Mouse (Mus musculus) MEL (cell line): ENCODE results near the gene Usp3. TPM values are rescaled to one million over a fixed set of nuclear protein-coding genes. Genes with fewer than 3 reads are reported as not detected.
A peak's percentile ranks its signal among the peaks of the same experiment; 100 is the strongest.

Experiments
- DNase-seq: peaks from one replicate; pipeline ENCODE4 v3.0.0; 2011; ENCODE audit warnings: low read depth, low spot score
- H3K27ac ChIP-seq: 2 replicates; pipeline ENCODE4 v1.5.1; 2012; ENCODE audit warnings: low read depth, mild to moderate bottlenecking, control low read depth, low read length, moderate library complexity; ENCODE audit not compliant: control insufficient read depth
- H3K27me3 ChIP-seq, 2 experiments: fragments of 150-350 bp in 1 of 2; sonication (generic) in 1 of 2; 2 replicates each; pipeline ENCODE4 v1.6.1; 2012; ENCODE audit warnings: low read length in 2 of 2, mild to moderate bottlenecking in 2 of 2, improper control_type of control experiment in 1 of 2, moderate library complexity in 1 of 2; ENCODE audit not compliant: insufficient read depth in 2 of 2, control insufficient read depth in 1 of 2
- H3K36me3 ChIP-seq, 2 experiments: 2 replicates each; pipeline ENCODE4 v1.6.1; 2012 to 2014; ENCODE audit warnings: low read length in 2 of 2, improper control_type of control experiment in 1 of 2, inconsistent platforms in 1 of 2, mild to moderate bottlenecking in 1 of 2; ENCODE audit not compliant: insufficient read depth in 2 of 2, control insufficient read depth in 1 of 2
- H3K4me1 ChIP-seq, 2 experiments: fragments of 150-350 bp in 1 of 2; sonication (generic) in 1 of 2; 2 replicates each; pipeline ENCODE4 v1.6.1; 2012; ENCODE audit warnings: low read length in 2 of 2, improper control_type of control experiment in 1 of 2, mild to moderate bottlenecking in 1 of 2; ENCODE audit not compliant: insufficient read depth in 2 of 2, control insufficient read depth in 1 of 2
- H3K4me3 ChIP-seq, 2 experiments: fragments of 150-350 bp in 1 of 2; sonication (generic) in 1 of 2; 2 replicates each; pipeline ENCODE4 v1.5.1; 2012; ENCODE audit warnings: low read depth in 2 of 2, low read length in 2 of 2, mild to moderate bottlenecking in 2 of 2, moderate library complexity in 2 of 2, control low read depth in 1 of 2, improper control_type of control experiment in 1 of 2; ENCODE audit not compliant: control insufficient read depth in 1 of 2, insufficient read depth in 1 of 2
- H3K79me2 ChIP-seq: 2 replicates; pipeline ENCODE4 v1.6.1; 2012; ENCODE audit warnings: mild to moderate bottlenecking, low read length, moderate library complexity; ENCODE audit not compliant: control insufficient read depth, poor library complexity, insufficient read depth
- H3K9ac ChIP-seq: 2 replicates; pipeline ENCODE4 v1.6.1; 2012; ENCODE audit warnings: low read depth, mild to moderate bottlenecking, control low read depth, low read length, moderate library complexity; ENCODE audit not compliant: control insufficient read depth, poor library complexity, severe bottlenecking
- H3K9me3 ChIP-seq: fragments of 150-350 bp; sonication (generic); replicated peaks from 2 replicates; pipeline ENCODE4 v1.6.1; 2012; ENCODE audit warnings: mild to moderate bottlenecking, low read length, improper control_type of control experiment, moderate library complexity; ENCODE audit not compliant: insufficient read depth
- CHD1 ChIP-seq: IDR thresholded peaks from 2 replicates; pipeline ENCODE4 v1.6.1; 2012; ENCODE audit warnings: low read depth, mild to moderate bottlenecking, inconsistent platforms, low read length, improper control_type of control experiment
- CHD2 ChIP-seq: IDR thresholded peaks from 2 replicates; pipeline ENCODE4 v1.6.1; 2011; ENCODE audit warnings: low read length, improper control_type of control experiment
- E2F4 ChIP-seq: IDR thresholded peaks from 2 replicates; pipeline ENCODE4 v1.6.1; 2011; ENCODE audit warnings: low read depth, low read length, improper control_type of control experiment, borderline replicate concordance
- ELF1 ChIP-seq: IDR thresholded peaks from 2 replicates; pipeline ENCODE4 v1.6.1; 2014; ENCODE audit warnings: low read depth, mild to moderate bottlenecking, inconsistent platforms, low read length, improper control_type of control experiment, moderate library complexity
- ETS1 ChIP-seq: IDR thresholded peaks from 2 replicates; pipeline ENCODE4 v1.6.1; 2012; ENCODE audit warnings: low read depth, mild to moderate bottlenecking, inconsistent platforms, low read length, improper control_type of control experiment, moderate library complexity
- GABPA ChIP-seq: IDR thresholded peaks from 2 replicates; pipeline ENCODE4 v1.6.1; 2012; ENCODE audit warnings: low read depth, mild to moderate bottlenecking, inconsistent platforms, low read length, improper control_type of control experiment, moderate library complexity
- GATA1 ChIP-seq: IDR thresholded peaks from 2 replicates; pipeline ENCODE4 v1.6.1; 2011; ENCODE audit warnings: low read depth, low read length, improper control_type of control experiment
- HCFC1 ChIP-seq: IDR thresholded peaks from 2 replicates; pipeline ENCODE4 v1.6.1; 2012; ENCODE audit warnings: low read depth, mild to moderate bottlenecking, inconsistent platforms, low read length, improper control_type of control experiment, moderate library complexity
- JUND ChIP-seq: IDR thresholded peaks from 2 replicates; pipeline ENCODE4 v1.6.1; 2011; ENCODE audit warnings: low read depth, mild to moderate bottlenecking, improper control_type of control experiment, low read length
- MAX ChIP-seq: IDR thresholded peaks from 2 replicates; pipeline ENCODE4 v1.6.1; 2011; ENCODE audit warnings: low read length, improper control_type of control experiment
- MAZ ChIP-seq: IDR thresholded peaks from 2 replicates; pipeline ENCODE4 v1.6.1; 2012; ENCODE audit warnings: low read depth, mild to moderate bottlenecking, inconsistent platforms, low read length, improper control_type of control experiment
- MEF2A ChIP-seq: IDR thresholded peaks from 2 replicates; pipeline ENCODE4 v1.6.1; 2014; ENCODE audit warnings: low read depth, mild to moderate bottlenecking, inconsistent platforms, low read length, improper control_type of control experiment; ENCODE audit not compliant: poor library complexity, insufficient replicate concordance, severe bottlenecking; ENCODE audit errors: extremely low read depth
- MXI1 ChIP-seq: IDR thresholded peaks from 2 replicates; pipeline ENCODE4 v1.6.1; 2011; ENCODE audit warnings: mild to moderate bottlenecking, low read depth, low read length, improper control_type of control experiment
- MYB ChIP-seq: IDR thresholded peaks from 2 replicates; pipeline ENCODE4 v1.6.1; 2011; ENCODE audit warnings: mild to moderate bottlenecking, low read depth, low read length, improper control_type of control experiment
- MYC ChIP-seq: IDR thresholded peaks from 2 replicates; pipeline ENCODE4 v1.6.1; 2011; ENCODE audit warnings: low read depth, mild to moderate bottlenecking, low read length, improper control_type of control experiment, moderate library complexity
- NELFE ChIP-seq: IDR thresholded peaks from 2 replicates; pipeline ENCODE4 v1.6.1; 2011; ENCODE audit warnings: low read depth, low read length, improper control_type of control experiment
- POLR2A ChIP-seq, 2 experiments: IDR thresholded peaks; 2 replicates each; pipeline ENCODE4 v1.6.1; 2011 to 2012; ENCODE audit warnings: low read length in 2 of 2, mild to moderate bottlenecking in 2 of 2, control low read depth in 1 of 2, improper control_type of control experiment in 1 of 2, low read depth in 1 of 2, moderate library complexity in 1 of 2; ENCODE audit not compliant: control insufficient read depth in 1 of 2, insufficient read depth in 1 of 2, poor library complexity in 1 of 2
- POLR2AphosphoS5 ChIP-seq: IDR thresholded peaks from 2 replicates; pipeline ENCODE4 v1.6.1; 2012; ENCODE audit warnings: low read depth, borderline replicate concordance, mild to moderate bottlenecking, inconsistent platforms, low read length, moderate library complexity, mixed read lengths
- RAD21 ChIP-seq: IDR thresholded peaks from 2 replicates; pipeline ENCODE4 v1.6.1; 2011; ENCODE audit warnings: mild to moderate bottlenecking, low read depth, low read length, improper control_type of control experiment
- RCOR1 ChIP-seq: IDR thresholded peaks from 2 replicates; pipeline ENCODE4 v1.6.1; 2012; ENCODE audit warnings: low read depth, mild to moderate bottlenecking, inconsistent platforms, low read length, improper control_type of control experiment
- SIN3A ChIP-seq: IDR thresholded peaks from 2 replicates; pipeline ENCODE4 v1.6.1; 2012; ENCODE audit warnings: low read length, improper control_type of control experiment, inconsistent platforms
- SMC3 ChIP-seq: IDR thresholded peaks from 2 replicates; pipeline ENCODE4 v1.6.1; 2011; ENCODE audit warnings: low read depth, low read length, improper control_type of control experiment
- TAL1 ChIP-seq: IDR thresholded peaks from 2 replicates; pipeline ENCODE4 v1.6.1; 2012; ENCODE audit warnings: mild to moderate bottlenecking, inconsistent platforms, low read length, moderate library complexity, mixed read lengths
- TBP ChIP-seq: IDR thresholded peaks from 2 replicates; pipeline ENCODE4 v1.8.0; 2011; ENCODE audit warnings: low read depth, low read length, improper control_type of control experiment
- TCF12 ChIP-seq: IDR thresholded peaks from 2 replicates; pipeline ENCODE4 v1.6.1; 2014; ENCODE audit warnings: low read depth, mild to moderate bottlenecking, inconsistent platforms, low read length, improper control_type of control experiment, moderate library complexity
- USF1 ChIP-seq: IDR thresholded peaks from 2 replicates; pipeline ENCODE4 v1.6.1; 2014; ENCODE audit warnings: low read depth, mild to moderate bottlenecking, inconsistent platforms, low read length, improper control_type of control experiment, moderate library complexity
- USF2 ChIP-seq, 2 experiments: IDR thresholded peaks; 2 replicates each; pipeline ENCODE4 v1.6.1; 2011 to 2012; ENCODE audit warnings: improper control_type of control experiment in 2 of 2, low read length in 2 of 2, borderline replicate concordance in 1 of 2, inconsistent platforms in 1 of 2, low read depth in 1 of 2, mild to moderate bottlenecking in 1 of 2; ENCODE audit not compliant: insufficient read depth in 1 of 2
- ZC3H11A ChIP-seq: IDR thresholded peaks from 2 replicates; pipeline ENCODE4 v1.6.1; 2012; ENCODE audit warnings: low read depth, mild to moderate bottlenecking, inconsistent platforms, low read length, improper control_type of control experiment
- ZKSCAN1 ChIP-seq: IDR thresholded peaks from 2 replicates; pipeline ENCODE4 v1.6.1; 2012; ENCODE audit warnings: low read depth, mild to moderate bottlenecking, inconsistent platforms, low read length, improper control_type of control experiment, moderate library complexity
- ZMIZ1 ChIP-seq: IDR thresholded peaks from 2 replicates; pipeline ENCODE4 v1.6.1; 2012; ENCODE audit warnings: low read depth, mild to moderate bottlenecking, inconsistent platforms, low read length, improper control_type of control experiment, moderate library complexity
- ZNF384 ChIP-seq: IDR thresholded peaks from 2 replicates; pipeline ENCODE4 v1.6.1; 2012; ENCODE audit warnings: low read depth, mild to moderate bottlenecking, inconsistent platforms, low read length, improper control_type of control experiment
- polyA plus RNA-seq, 2 experiments: library from polyadenylated mRNA; stranded (reverse) in 1 of 2; unstranded in 1 of 2; fragments of >175 nt in 1 of 2; fragments of >200 nt in 1 of 2; gene quantifications; 2 replicates each; pipeline versions ENCODE4 v1.2.1 to v1.2.4; 2012; ENCODE audit warnings: low replicate concordance in 2 of 2, low read depth in 1 of 2; ENCODE audit not compliant: insufficient read length in 2 of 2, insufficient read depth in 1 of 2, missing spikeins in 1 of 2
- total RNA-seq: library from RNA; depleted of rRNA; stranded (reverse); fragments of 300-350 nt; gene quantifications from 2 replicates; pipeline ENCODE4 v1.2.3, GENCODE M21; 2012

Usp3 gene
- total and polyA plus RNA-seq, 3 experiments: 9.8 to 534 (median 22.0) TPM

- H3K27ac ChIP-seq: no peak overlapping the region
- H3K9me3 ChIP-seq: no peaks in the 10 kb centered on the region
- no peak overlapping the region for H3K4me3 ChIP-seq
- H3K36me3 ChIP-seq: peaks cover 0 to 24% of the 10 kb centered on the region in 2 experiments; a peak in 2 of 4 replicates
- TF ChIP-seq ZKSCAN1 (no peak), RCOR1 (no peak), MXI1 (no peak), RAD21 (no peak), E2F4 (no peak), ETS1 (no peak), USF1 (no peak), USF2 (IDR thresholded peaks at IDR 0.05; ENCODE audit: borderline replicate concordance in 1 of 2, insufficient read depth in 1 of 2, low read depth in 1 of 2, low read length in 2 of 2) (no peak), MEF2A (no peak), ZC3H11A (no peak), ELF1 (no peak), SMC3 (no peak), POLR2AphosphoS5 (no peak), TCF12 (no peak), SIN3A (no peak), MYB (no peak), ZNF384 (no peak)
- TF ChIP-seq, all 39 proteins: peak for 0
- no peak for DNase-seq
- Histone ChIP-seq H3K9ac (no peak overlapping the region), H3K79me2 (no peaks in the 10 kb centered on the region), H3K4me1 (peaks cover 4 to 33% of the 10 kb centered on the region in 2 experiments), H3K27me3 (no peaks in the 10 kb centered on the region)
These were observed 20.7 kb upstream of the Usp3 start for GRCm38 (mm10) chr9:66613667-66614066.

GRCm38 (mm10) chr9:66611478-66612093, 18.6 kb upstream of the Usp3 start:
- Histone ChIP-seq H3K36me3 (peaks cover 0 to 20% of the 10 kb centered on the region in 2 experiments; a peak in 2 of 4 replicates), H3K4me1 (peaks cover 4 to 27% of the 10 kb centered on the region in 2 experiments), H3K9me3 (no peaks in the 10 kb centered on the region), H3K27me3 (no peaks in the 10 kb centered on the region), H3K9ac (peak overlapping the region; percentile 71), H3K4me3 (peak overlapping the region; percentile 61 to 68), H3K79me2 (no peaks in the 10 kb centered on the region), H3K27ac (peak overlapping the region; percentile 35)
- peak; percentile 91 for DNase-seq
- no peak for TF ChIP-seq MEF2A
- no peak for TF ChIP-seq POLR2AphosphoS5
- no peak for TF ChIP-seq GATA1
- no peak for TF ChIP-seq NELFE
- TF ChIP-seq SMC3: peak; percentile 68
- no peak for TF ChIP-seq CHD1
- TF ChIP-seq ZMIZ1: no peak
- TF ChIP-seq JUND: no peak
- no peak for TF ChIP-seq MYC
- 0 out of 2 replicates have a peak, but pooled peaks have one; percentile 35 for TF ChIP-seq MXI1
- 0 out of 2 replicates have a peak, but pooled peaks have one; percentile 14 for TF ChIP-seq TBP
- peak; percentile 37; the same call in 1 of the 2 replicates for TF ChIP-seq SIN3A
- TF ChIP-seq MAZ: no peak
- TF ChIP-seq MAX: no peak
- TF ChIP-seq ZC3H11A: 0 out of 2 replicates have a peak, but pooled peaks have one; percentile 25
- TF ChIP-seq GABPA: no peak
- TF ChIP-seq ZNF384: no peak
- TF ChIP-seq TAL1: no peak
- TF ChIP-seq POLR2A (IDR thresholded peaks at IDR 0.05; ENCODE audit: control insufficient read depth in 1 of 2, insufficient read depth in 1 of 2, low read depth in 1 of 2, low read length in 2 of 2, poor library complexity in 1 of 2): no peak
- TF ChIP-seq TCF12: no peak
- TF ChIP-seq HCFC1: no peak
- no peak for TF ChIP-seq CHD2
